ENCODE assay signal across 9 mouse cellular contexts in genomic region chr9:51277834-51278498, GRCm38 (mm10). TPM values are rescaled to one million over a fixed set of nuclear protein-coding genes. Genes with fewer than 3 reads are reported as not detected.
DNase-seq lines count a peak whose midpoint lies in the region; ATAC-seq and TF ChIP-seq lines count a peak whose summit lies in the region.
"Had no signal": no experiment of that assay in that cellular context is flagged by ENCODE, and none has a peak within 500 bp of the region (broad histone marks: within the 10 kb centered on the region; RNA-seq: fewer than 3 reads in every experiment).

No protein-coding gene starts in this region.

- H3K27ac ChIP-seq in heart, embryonic 14.5 days (replicated peaks in 1 of 2; ENCODE audit: control insufficient read depth in 1 of 2, insufficient read depth in 1 of 2, low read depth in 2 of 2, low read length in 2 of 2): peak overlapping the region; percentile 66 to 73
- H3K27ac ChIP-seq in cortical plate, adult 2 months (ENCODE audit: insufficient read depth, low read length): no peak overlapping the region
- 0 out of 2 replicates have a peak overlapping the region, but pooled peaks have one; percentile 36 for H3K27ac ChIP-seq in hindbrain, postnatal 0 days
- H3K27ac ChIP-seq in midbrain, embryonic 16.5 days (ENCODE audit: low read length): no peak overlapping the region

- no peak for DNase-seq in heart, adult 8-10 months (ENCODE audit: low spot score)
- DNase-seq in hindbrain, postnatal 0 days (ENCODE audit: low spot score): no peak
- no peak for DNase-seq in adrenal gland, postnatal 14 days
- DNase-seq in ovary, postnatal 10 days (ENCODE audit: low spot score): no peak

- no peak for TF ChIP-seq POLR2A in cortical plate, adult 2 months (IDR thresholded peaks at IDR 0.05; ENCODE audit: extremely low read depth, insufficient read depth, low read length)

- H3K9ac ChIP-seq in heart, embryonic 14.5 days (ENCODE audit: low read length): peak overlapping the region; percentile 86
- peak overlapping the region; percentile 31 for H3K9ac ChIP-seq in hindbrain, postnatal 0 days (replicated peaks; ENCODE audit: low read length)
- H3K9ac ChIP-seq in midbrain, embryonic 16.5 days (ENCODE audit: low read depth, low read length): peak overlapping the region; percentile 58

- peak overlapping the region; percentile 70 to 90 for H3K4me3 ChIP-seq in heart, embryonic 14.5 days (ENCODE audit: control insufficient read depth in 1 of 2, insufficient read depth in 1 of 2, low read depth in 1 of 2, low read length in 2 of 2)
- peak overlapping the region; percentile 54 for H3K4me3 ChIP-seq in cortical plate, adult 2 months (ENCODE audit: insufficient read depth, low read length)
- H3K4me3 ChIP-seq in hindbrain, postnatal 0 days (ENCODE audit: low read length): peak overlapping the region; percentile 38
- peak overlapping the region; percentile 42 for H3K4me3 ChIP-seq in midbrain, embryonic 16.5 days (ENCODE audit: low read depth, low read length)

- ATAC-seq in heart, embryonic 14.5 days (ENCODE audit: insufficient number of reproducible peaks, insufficient read depth, low FRiP score, low read depth): no peak
- peak; percentile 10; the same call in 1 of the 2 replicates for ATAC-seq in hindbrain, postnatal 0 days
- ATAC-seq in midbrain, embryonic 16.5 days: peak; percentile 8; the same call in 1 of the 2 replicates
- no peak for ATAC-seq in monocyte, adult 5-6 weeks (replicated peaks; ENCODE audit: insufficient number of reproducible peaks, low FRiP score, low TSS enrichment, poor library complexity, severe bottlenecking)

- TF ChIP-seq CTCF in cortical plate, adult 2 months (IDR thresholded peaks at IDR 0.05; ENCODE audit: extremely low read depth, insufficient read depth, low read length): no peak
- no peak for TF ChIP-seq CTCF in hindbrain, postnatal 0 days (IDR thresholded peaks at IDR 0.05; ENCODE audit: low read depth)

- H3K9me3 ChIP-seq in heart, embryonic 14.5 days (ENCODE audit: control insufficient read depth, low read length): no peaks in the 10 kb centered on the region
- no peaks in the 10 kb centered on the region for H3K9me3 ChIP-seq in hindbrain, postnatal 0 days (ENCODE audit: low read length)
- H3K9me3 ChIP-seq in midbrain, embryonic 16.5 days (replicated peaks; ENCODE audit: control insufficient read depth, low read length, poor library complexity, severe bottlenecking): no peaks in the 10 kb centered on the region
- H3K9me3 ChIP-seq: G1E had no signal

- H3K27me3 ChIP-seq in heart, embryonic 14.5 days (ENCODE audit: control insufficient read depth, insufficient read depth, low read length): no peaks in the 10 kb centered on the region; the same call in 1 of the 2 replicates
- peaks cover 14% of the 10 kb centered on the region; the same call in 1 of the 2 replicates for H3K27me3 ChIP-seq in hindbrain, postnatal 0 days (ENCODE audit: insufficient read depth, low read length)
- H3K27me3 ChIP-seq in midbrain, embryonic 16.5 days (ENCODE audit: control insufficient read depth, insufficient read depth, low read depth, low read length): peaks cover 26% of the 10 kb centered on the region

- H3K4me2 ChIP-seq in heart, embryonic 14.5 days (ENCODE audit: low read length): peak overlapping the region; percentile 93
- H3K4me2 ChIP-seq in hindbrain, postnatal 0 days (ENCODE audit: low read depth, low read length): peak overlapping the region; percentile 73
- peak overlapping the region; percentile 82 for H3K4me2 ChIP-seq in midbrain, embryonic 16.5 days (ENCODE audit: low read length)

- 22% methylated on average over 13 of the region's 13 CpGs for WGBS in heart, embryonic 14.5 days
- 21% methylated on average over 13 of the region's 13 CpGs for WGBS in hindbrain, postnatal 0 days
- 22% methylated on average over 13 of the region's 13 CpGs for WGBS in midbrain, embryonic 16.5 days

- H3K36me3 ChIP-seq in heart, embryonic 14.5 days (ENCODE audit: control insufficient read depth, insufficient read depth, low read length): no peaks in the 10 kb centered on the region
- no peaks in the 10 kb centered on the region for H3K36me3 ChIP-seq in hindbrain, postnatal 0 days (ENCODE audit: insufficient read depth, low read length)
- H3K36me3 ChIP-seq in midbrain, embryonic 16.5 days (ENCODE audit: control insufficient read depth, insufficient read depth, low read length): no peaks in the 10 kb centered on the region
- H3K36me3 ChIP-seq: G1E had no signal

- H3K4me1 ChIP-seq in heart, embryonic 14.5 days (ENCODE audit: control insufficient read depth in 2 of 2, insufficient read depth in 2 of 2, low read length in 2 of 2): peaks cover 3 to 12% of the 10 kb centered on the region in 2 experiments
- no peaks in the 10 kb centered on the region for H3K4me1 ChIP-seq in cortical plate, adult 2 months (ENCODE audit: control insufficient read depth, insufficient read depth, low read length)
- peaks cover 4% of the 10 kb centered on the region; the same call in 1 of the 2 replicates for H3K4me1 ChIP-seq in hindbrain, postnatal 0 days (ENCODE audit: insufficient read depth, low read length)
- peaks cover 15% of the 10 kb centered on the region; the same call in 1 of the 2 replicates for H3K4me1 ChIP-seq in midbrain, embryonic 16.5 days (ENCODE audit: control insufficient read depth, insufficient read depth, low read length)

RNA-seq across cellular contexts. Expression of gene Colca2, which starts 0.4 kb away (rescaled TPM):
- polyA plus RNA-seq in heart, embryonic 14.5 days (2014; fragmentation: Nextera tagmentation; extraction: Ambion mirVana): 3.3 and 3.6 TPM in 2 replicates
- 1 to 10 TPM in 3 of 4 experiments, under 1 TPM in 1; 0.92 to 1.9 (median 1.4) TPM for total RNA-seq in heart, adult 8-10 months (2022)
- polyA plus RNA-seq in cortical plate, adult 2 months (2012; rRNA removed): 3.0 and 3.9 TPM in 2 replicates
- 1.3 and 1.4 TPM in 2 replicates for total RNA-seq in hindbrain, postnatal 0 days (2014; rRNA removed)
- polyA plus RNA-seq in hindbrain, postnatal 0 days (2015; fragmentation: Nextera tagmentation; extraction: Ambion mirVana): 1.2 and 1.6 TPM in 2 replicates
- polyA plus RNA-seq in midbrain, embryonic 16.5 days (2015; fragmentation: Nextera tagmentation; extraction: Ambion mirVana): 0.38 and 0.55 TPM in 2 replicates
- not detected in 3 replicates for total RNA-seq in monocyte, adult 5-6 weeks (2017)
- total RNA-seq in adrenal gland, postnatal 14 days (2021): 2.9 and 5.4 TPM in 2 replicates
- polyA plus RNA-seq: G1E had no signal

RNA-seq across cellular contexts. Expression of gene 1810046K07Rik, which starts 50.8 kb away (rescaled TPM):
- polyA plus RNA-seq in heart, embryonic 14.5 days (2014; fragmentation: Nextera tagmentation; extraction: Ambion mirVana): not detected in 2 replicates
- total RNA-seq in heart, adult 8-10 months (2022): not detected
- not detected in 2 replicates for polyA plus RNA-seq in cortical plate, adult 2 months (2012; rRNA removed)
- total RNA-seq in hindbrain, postnatal 0 days (2014; rRNA removed): not detected in 2 replicates
- polyA plus RNA-seq in hindbrain, postnatal 0 days (2015; fragmentation: Nextera tagmentation; extraction: Ambion mirVana): not detected in 2 replicates
- not detected in 2 replicates for polyA plus RNA-seq in midbrain, embryonic 16.5 days (2015; fragmentation: Nextera tagmentation; extraction: Ambion mirVana)
- 1.2 TPM in 1 of 3 replicates, not detected in the others for total RNA-seq in monocyte, adult 5-6 weeks (2017)
- 1.0 TPM in 1 of 2 replicates, not detected in the other for total RNA-seq in adrenal gland, postnatal 14 days (2021)
- total RNA-seq: G1E had no signal
- polyA plus RNA-seq: G1E had no signal

Comparison
In these comparisons a context has a peak if more than half of its experiments do, and no peak if none do; other contexts are left out.
1. ATAC-seq: peak in hindbrain, postnatal 0 days (single experiment) and midbrain, embryonic 16.5 days (single experiment); none in heart, embryonic 14.5 days (single experiment) and monocyte, adult 5-6 weeks (single experiment).
2. H3K27ac ChIP-seq: peak in heart, embryonic 14.5 days (2 of 2) and hindbrain, postnatal 0 days (single experiment); none in cortical plate, adult 2 months (single experiment) and midbrain, embryonic 16.5 days (single experiment).
3. H3K9ac ChIP-seq: peak in every context shown above with its lines; median percentile 86 in heart, embryonic 14.5 days; 58 in midbrain, embryonic 16.5 days; 31 in hindbrain, postnatal 0 days.
4. Peak in every context shown above with its lines, with median percentiles within 50 percentile points of each other: H3K4me2 ChIP-seq and H3K4me3 ChIP-seq.